Mouse (Mus musculus): ENCODE measurements at regions not wholly inside any gene's neighbourhood (a gene's known extent, or its start where the extent isn't known, plus 50 kb on each side); places are given as distances from the start of the nearest gene placed in this dataset.

DNA sequence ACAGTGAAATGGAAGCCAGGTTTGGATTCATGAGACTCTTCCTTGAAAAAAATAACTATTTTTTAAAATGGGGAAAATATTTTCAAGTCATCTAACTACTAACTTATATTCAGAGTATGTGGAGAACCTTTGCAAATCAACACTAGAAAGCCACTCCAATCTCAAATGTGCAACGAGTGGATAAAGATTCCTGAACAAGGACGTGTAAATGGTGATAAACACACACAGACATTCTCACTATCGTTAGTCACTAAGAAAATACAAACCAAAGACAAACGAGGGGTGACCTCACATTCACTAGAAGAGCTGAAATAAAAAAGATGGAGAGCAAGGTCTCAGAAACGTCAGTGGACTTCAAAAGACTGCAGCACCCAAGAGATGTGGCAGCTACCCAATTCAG lies 69.8 kb upstream of the Pmfbp1 start:
- no peaks in the 10 kb centered on the region for H3K27me3 ChIP-seq (replicated peaks)
- H3K4me2 ChIP-seq (ENCODE audit: insufficient read depth, low read depth, poor library complexity, severe bottlenecking), result no peak overlapping the region
- no peak for DNase-seq (ENCODE audit: extremely low read depth)
- H3K4me1 ChIP-seq (ENCODE audit: control insufficient read depth in 1 of 2, insufficient read depth in 2 of 2), result peaks cover 2 to 8% of the 10 kb centered on the region in 2 experiments; a peak in 3 of 4 replicates
- no peak overlapping the region for H3K4me3 ChIP-seq (replicated peaks in 1 of 3; ENCODE audit: low read depth in 2 of 3, low read length in 2 of 3, poor library complexity in 1 of 3)
- no peaks in the 10 kb centered on the region for H3K36me3 ChIP-seq (replicated peaks in 1 of 2; ENCODE audit: control insufficient read depth in 1 of 2, insufficient read depth in 1 of 2, low read length in 1 of 2)
- peaks cover 7% of the 10 kb centered on the region for H3K9me3 ChIP-seq (replicated peaks; ENCODE audit: low read length)
- no peak overlapping the region for H3K9ac ChIP-seq (ENCODE audit: insufficient read depth, low read depth)
- in situ Hi-C loops (cut with MboI; ENCODE audit: low pct_ligation_motif_present, low pct_unique_long_range_greater_than_20kb, low sequenced_read_pairs), result no loop called here
- H3K79me2 ChIP-seq (replicated peaks; ENCODE audit: control insufficient read depth, extremely low read depth, insufficient read depth, poor library complexity, severe bottlenecking), result no peaks in the 10 kb centered on the region
- TF ChIP-seq UBTF (IDR thresholded peaks at IDR 0.05; ENCODE audit: low read depth, low read length) (no peak), POLR2A (IDR thresholded peaks at IDR 0.05; ENCODE audit: low read depth, low read length) (no peak)
- no peak overlapping the region for H3K27ac ChIP-seq (ENCODE audit: insufficient read depth, low read depth)
- dilution Hi-C loops (cut with MboI; ENCODE audit: extremely low pct_ligation_motif_present, extremely low pct_unique_long_range_greater_than_20kb, low sequenced_read_pairs), result no loop called here

- Histone ChIP-seq H3K4me2 (ENCODE audit: insufficient read depth, low read depth, poor library complexity, severe bottlenecking) (no peak overlapping the region), H3K27me3 (replicated peaks) (no peaks in the 10 kb centered on the region), H3K4me1 (ENCODE audit: control insufficient read depth in 1 of 2, insufficient read depth in 2 of 2) (peaks cover 0 to 2% of the 10 kb centered on the region in 2 experiments; a peak in 1 of 4 replicates), H3K9me3 (replicated peaks; ENCODE audit: low read length) (no peaks in the 10 kb centered on the region), H3K9ac (ENCODE audit: insufficient read depth, low read depth) (no peak overlapping the region), H3K27ac (ENCODE audit: insufficient read depth, low read depth) (no peak overlapping the region), H3K36me3 (replicated peaks in 1 of 2; ENCODE audit: control insufficient read depth in 1 of 2, insufficient read depth in 1 of 2, low read length in 1 of 2) (no peaks in the 10 kb centered on the region), H3K79me2 (replicated peaks; ENCODE audit: control insufficient read depth, extremely low read depth, insufficient read depth, poor library complexity, severe bottlenecking) (no peaks in the 10 kb centered on the region), H3K4me3 (replicated peaks in 1 of 3; ENCODE audit: low read depth in 2 of 3, low read length in 2 of 3, poor library complexity in 1 of 3) (no peak overlapping the region)
- dilution Hi-C loops (cut with MboI; ENCODE audit: extremely low pct_ligation_motif_present, extremely low pct_unique_long_range_greater_than_20kb, low sequenced_read_pairs) (no loop called here), in situ Hi-C loops (cut with MboI; ENCODE audit: low pct_ligation_motif_present, low pct_unique_long_range_greater_than_20kb, low sequenced_read_pairs) (no loop called here)
- DNase-seq (ENCODE audit: extremely low read depth), result no peak
- TF ChIP-seq ZMIZ1 (IDR thresholded peaks at IDR 0.05; ENCODE audit: low read depth, low read length), result no peak
Measured at GRCm38 (mm10) chr8:109428551-109428950, 65.3 kb upstream of the Pmfbp1 start.

GRCm38 (mm10) chr8:109434538-109434937 lies 59.3 kb upstream of the Pmfbp1 start:
- no peak overlapping the region for H3K4me2 ChIP-seq (ENCODE audit: insufficient read depth, low read depth, poor library complexity, severe bottlenecking)
- no peak for DNase-seq (ENCODE audit: extremely low read depth)
- H3K4me3 ChIP-seq (replicated peaks in 1 of 3; ENCODE audit: low read depth in 2 of 3, low read length in 2 of 3, poor library complexity in 1 of 3), result no peak overlapping the region
- no peaks in the 10 kb centered on the region for H3K79me2 ChIP-seq (replicated peaks; ENCODE audit: control insufficient read depth, extremely low read depth, insufficient read depth, poor library complexity, severe bottlenecking)
- no peak for TF ChIP-seq ELF1 (IDR thresholded peaks at IDR 0.05; ENCODE audit: low read depth, low read length)
- TF ChIP-seq MAZ (IDR thresholded peaks at IDR 0.05; ENCODE audit: low read depth, low read length), result no peak
- no peak overlapping the region for H3K27ac ChIP-seq (ENCODE audit: insufficient read depth, low read depth)
- dilution Hi-C loops (cut with MboI; ENCODE audit: extremely low pct_ligation_motif_present, extremely low pct_unique_long_range_greater_than_20kb, low sequenced_read_pairs) (no loop called here), in situ Hi-C loops (cut with MboI; ENCODE audit: low pct_ligation_motif_present, low pct_unique_long_range_greater_than_20kb, low sequenced_read_pairs) (no loop called here)
- peaks cover 2% of the 10 kb centered on the region for H3K9me3 ChIP-seq (replicated peaks; ENCODE audit: low read length)
- no peaks in the 10 kb centered on the region for H3K4me1 ChIP-seq (ENCODE audit: control insufficient read depth in 1 of 2, insufficient read depth in 2 of 2)
- no peak overlapping the region for H3K9ac ChIP-seq (ENCODE audit: insufficient read depth, low read depth)
- no peaks in the 10 kb centered on the region for H3K27me3 ChIP-seq (replicated peaks)
- H3K36me3 ChIP-seq (replicated peaks in 1 of 2; ENCODE audit: control insufficient read depth in 1 of 2, insufficient read depth in 1 of 2, low read length in 1 of 2), result no peaks in the 10 kb centered on the region

- dilution Hi-C loops (cut with MboI; ENCODE audit: extremely low pct_ligation_motif_present, extremely low pct_unique_long_range_greater_than_20kb, low sequenced_read_pairs), result no loop called here
- Histone ChIP-seq H3K4me1 (ENCODE audit: control insufficient read depth in 1 of 2, insufficient read depth in 2 of 2) (no peaks in the 10 kb centered on the region), H3K4me3 (replicated peaks in 1 of 3; ENCODE audit: low read depth in 2 of 3, low read length in 2 of 3, poor library complexity in 1 of 3) (no peak overlapping the region), H3K27ac (ENCODE audit: insufficient read depth, low read depth) (no peak overlapping the region), H3K79me2 (replicated peaks; ENCODE audit: control insufficient read depth, extremely low read depth, insufficient read depth, poor library complexity, severe bottlenecking) (no peaks in the 10 kb centered on the region), H3K9ac (ENCODE audit: insufficient read depth, low read depth) (no peak overlapping the region), H3K27me3 (replicated peaks) (no peaks in the 10 kb centered on the region), H3K36me3 (replicated peaks in 1 of 2; ENCODE audit: control insufficient read depth in 1 of 2, insufficient read depth in 1 of 2, low read length in 1 of 2) (no peaks in the 10 kb centered on the region), H3K9me3 (replicated peaks; ENCODE audit: low read length) (peaks cover 2% of the 10 kb centered on the region), H3K4me2 (ENCODE audit: insufficient read depth, low read depth, poor library complexity, severe bottlenecking) (no peak overlapping the region)
- no peak for DNase-seq (ENCODE audit: extremely low read depth)
- TF ChIP-seq ZKSCAN1 (IDR thresholded peaks at IDR 0.05; ENCODE audit: borderline replicate concordance, low read depth, low read length), result no peak
- TF ChIP-seq NRF1 (IDR thresholded peaks at IDR 0.05; ENCODE audit: low read depth, low read length), result no peak
- TF ChIP-seq MEF2A (IDR thresholded peaks at IDR 0.05; ENCODE audit: borderline replicate concordance, low read depth, low read length), result no peak
- no peak for TF ChIP-seq RAD21 (IDR thresholded peaks at IDR 0.05; ENCODE audit: low read depth, low read length)
- TF ChIP-seq ELF1 (IDR thresholded peaks at IDR 0.05; ENCODE audit: low read depth, low read length), result no peak
- no peak for TF ChIP-seq TBP (conservative IDR thresholded peaks at IDR 0.05; ENCODE audit: low read depth, low read length)
- TF ChIP-seq CHD2 (IDR thresholded peaks at IDR 0.05; ENCODE audit: low read length), result no peak
- no peak for TF ChIP-seq MYC (IDR thresholded peaks at IDR 0.05; ENCODE audit: low read depth, low read length)
- TF ChIP-seq MXI1 (IDR thresholded peaks at IDR 0.05; ENCODE audit: low read depth, low read length), result no peak
- no peak for TF ChIP-seq ZC3H11A (IDR thresholded peaks at IDR 0.05; ENCODE audit: low read depth, low read length)
- TF ChIP-seq E2F4 (IDR thresholded peaks at IDR 0.05; ENCODE audit: insufficient replicate concordance, low read depth, low read length), result no peak
- TF ChIP-seq USF1 (IDR thresholded peaks at IDR 0.05; ENCODE audit: low read depth, low read length), result no peak
- TF ChIP-seq SMC3 (IDR thresholded peaks at IDR 0.05; ENCODE audit: low read depth, low read length), result no peak
- TF ChIP-seq CTCF (conservative IDR thresholded peaks at IDR 0.05 in 1 of 2, IDR thresholded peaks at IDR 0.05 in 1 of 2; ENCODE audit: low read depth in 2 of 2, low read length in 2 of 2), result no peak
- no peak for TF ChIP-seq JUN (IDR thresholded peaks at IDR 0.05; ENCODE audit: insufficient read depth, low read depth, low read length)
- TF ChIP-seq MAX (IDR thresholded peaks at IDR 0.05; ENCODE audit: low read length), result no peak
- in situ Hi-C loops (cut with MboI; ENCODE audit: low pct_ligation_motif_present, low pct_unique_long_range_greater_than_20kb, low sequenced_read_pairs), result no loop called here
Measured at GRCm38 (mm10) chr8:109436056-109436455, 57.8 kb upstream of the Pmfbp1 start.

Data from CH12.LX (cell line).